ENCODE assay signal across 17 mouse cellular contexts in the genomic region with DNA sequence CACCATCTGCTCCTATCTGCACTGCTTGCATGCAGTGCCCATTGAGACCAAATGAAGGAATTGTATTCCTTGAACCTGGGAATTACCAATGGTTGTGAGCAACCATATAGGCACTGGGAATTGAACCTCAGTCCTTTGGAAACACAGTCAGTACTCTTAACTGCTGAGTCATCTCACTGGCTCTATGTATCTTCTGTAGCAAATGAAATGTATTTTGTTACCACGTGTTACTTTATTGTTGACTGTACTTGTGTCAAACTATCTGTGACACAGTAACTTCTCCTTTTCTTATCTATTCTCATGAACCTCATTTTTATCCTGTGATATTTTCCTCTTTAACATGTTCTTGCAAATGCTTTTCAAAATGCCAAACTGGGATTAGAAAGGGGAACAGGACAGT.
"Had no signal": no experiment of that assay in that cellular context is flagged by ENCODE, and none has a peak within 500 bp of the region (broad histone marks: within the 10 kb centered on the region; RNA-seq: fewer than 3 reads in every experiment).

No protein-coding gene starts in this region.

- ATAC-seq: liver, postnatal 0 days; lung, postnatal 0 days; midbrain, embryonic 15.5 days had no signal

- H3K9ac ChIP-seq: liver, embryonic 15.5 days; liver, postnatal 0 days; lung, embryonic 15.5 days; midbrain, embryonic 12.5 days; midbrain, embryonic 15.5 days; neural tube, embryonic 12.5 days; stomach, embryonic 15.5 days had no signal

- H3K27me3 ChIP-seq: liver, embryonic 15.5 days; lung, embryonic 15.5 days; megakaryocyte, embryonic 14.5 days; midbrain, embryonic 12.5 days; midbrain, embryonic 15.5 days; neural tube, embryonic 12.5 days; stomach, embryonic 15.5 days had no signal

- DNase-seq: liver, postnatal 0 days; lung, adult 2 months; lung, postnatal 14 days; lung, postnatal 4 days; right cerebral cortex, postnatal 14 days; thymus, adult 2 months; thymus, postnatal 25 days; thymus, postnatal 4 days had no signal

- H3K4me1 ChIP-seq: liver, embryonic 15.5 days; lung, embryonic 15.5 days; megakaryocyte, embryonic 14.5 days; midbrain, embryonic 12.5 days; midbrain, embryonic 15.5 days; neural tube, embryonic 12.5 days; stomach, embryonic 15.5 days had no signal

- H3K4me3 ChIP-seq: liver, embryonic 15.5 days; lung, embryonic 15.5 days; megakaryocyte, embryonic 14.5 days; midbrain, embryonic 12.5 days; midbrain, embryonic 15.5 days; neural tube, embryonic 12.5 days; stomach, embryonic 15.5 days had no signal

- H3K36me3 ChIP-seq: liver, embryonic 15.5 days; lung, embryonic 15.5 days; midbrain, embryonic 12.5 days; midbrain, embryonic 15.5 days; neural tube, embryonic 12.5 days; stomach, embryonic 15.5 days had no signal

- H3K27ac ChIP-seq: liver, embryonic 15.5 days; lung, embryonic 15.5 days; midbrain, embryonic 12.5 days; midbrain, embryonic 15.5 days; neural tube, embryonic 12.5 days; stomach, embryonic 15.5 days; stomach, postnatal 0 days had no signal

- H3K9me3 ChIP-seq: liver, embryonic 15.5 days; lung, embryonic 15.5 days; megakaryocyte, embryonic 14.5 days; midbrain, embryonic 12.5 days; midbrain, embryonic 15.5 days; neural tube, embryonic 12.5 days; stomach, embryonic 15.5 days had no signal
